Mouse (Mus musculus) small intestine, adult 2 months (tissue): ENCODE measurements around the gene Phactr3.

Experiments used
- CTCF ChIP-seq: fragments of 200-500 bp; IDR thresholded peaks from 2 replicates; pipeline ENCODE4 v1.5.1; 2012; ENCODE audit warnings: low read depth, mild to moderate bottlenecking, control low read depth, inconsistent platforms, low read length, moderate library complexity, mixed read lengths; ENCODE audit not compliant: insufficient replicate concordance, insufficient read length; ENCODE audit errors: extremely low read depth
- POLR2A ChIP-seq: fragments of 200-500 bp; IDR thresholded peaks from 2 replicates; pipeline ENCODE4 v1.6.1; 2012; ENCODE audit warnings: low read depth, mild to moderate bottlenecking, control low read depth, inconsistent platforms, low read length, moderate library complexity

DNA sequence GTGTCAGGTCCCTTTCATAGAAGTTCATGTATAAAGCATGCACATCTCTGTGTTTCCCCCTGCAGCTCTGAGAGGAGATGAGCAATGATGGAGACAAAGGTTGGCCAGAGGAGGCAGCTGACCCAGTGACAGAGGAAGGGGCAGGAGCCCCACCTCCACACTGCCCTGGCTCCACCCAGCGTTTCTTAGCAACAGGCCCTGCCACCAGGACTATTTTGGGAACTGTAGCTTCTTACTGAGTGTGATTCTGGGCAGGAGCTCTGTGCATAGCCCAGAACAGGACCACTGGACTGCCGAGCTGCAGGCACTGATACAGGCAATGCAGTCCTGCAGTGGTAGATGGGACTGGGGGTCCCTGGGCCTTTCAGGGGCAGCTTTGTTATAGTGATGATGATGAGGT, 146.7 kb downstream of the Phactr3 start:
- TF ChIP-seq POLR2A (no peak), CTCF (no peak)
